Comparison of ENCODE assay signal across 31 mouse cellular contexts in the genomic region with DNA sequence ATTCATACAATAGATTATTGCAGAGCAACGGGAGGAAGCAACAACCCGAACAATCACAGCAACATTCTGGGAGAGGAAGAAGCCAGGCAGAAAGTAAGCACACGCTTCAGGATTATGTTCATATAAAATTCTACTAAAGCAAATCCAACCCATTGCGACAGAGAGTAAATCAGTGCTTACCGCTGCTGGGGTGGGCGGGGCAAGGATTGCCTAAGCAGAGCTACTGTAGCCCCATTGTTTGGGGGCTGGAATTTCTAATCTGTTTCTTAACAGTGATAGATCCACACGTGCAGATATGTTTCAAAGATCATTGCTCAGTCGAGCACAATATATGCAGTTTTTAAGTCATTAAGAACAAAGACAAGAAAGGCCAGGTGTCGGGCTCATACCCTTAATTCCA. TPM values are rescaled to one million over a fixed set of nuclear protein-coding genes. Genes with fewer than 3 reads are reported as not detected.
DNase-seq lines count a peak whose midpoint lies in the region; ATAC-seq lines count a peak whose summit lies in the region.
"Had no signal": no experiment of that assay in that cellular context is flagged by ENCODE, and none has a peak within 500 bp of the region (broad histone marks: within the 10 kb centered on the region; RNA-seq: fewer than 3 reads in every experiment).

No protein-coding gene starts in this region.

- H3K36me3 ChIP-seq in intestine, embryonic 16.5 days (ENCODE audit: control insufficient read depth, insufficient read depth, low read length), result no peaks in the 10 kb centered on the region
- H3K36me3 ChIP-seq: embryonic facial prominence, embryonic 12.5 days; embryonic facial prominence, embryonic 15.5 days; forebrain, embryonic 12.5 days; forebrain, embryonic 15.5 days; hindbrain, embryonic 10.5 days had no signal

- H3K4me3 ChIP-seq in intestine, embryonic 16.5 days (ENCODE audit: low read length), result no peak overlapping the region
- H3K4me3 ChIP-seq: embryonic facial prominence, embryonic 12.5 days; embryonic facial prominence, embryonic 15.5 days; forebrain, embryonic 12.5 days; forebrain, embryonic 15.5 days; hindbrain, embryonic 10.5 days; hindbrain, embryonic 13.5 days had no signal

- no peak overlapping the region for H3K9ac ChIP-seq in intestine, embryonic 16.5 days (ENCODE audit: low read depth, low read length)
- H3K9ac ChIP-seq: embryonic facial prominence, embryonic 12.5 days; embryonic facial prominence, embryonic 15.5 days; forebrain, embryonic 12.5 days; forebrain, embryonic 15.5 days; hindbrain, embryonic 13.5 days had no signal

- no peaks in the 10 kb centered on the region for H3K27me3 ChIP-seq in intestine, embryonic 16.5 days (replicated peaks; ENCODE audit: control insufficient read depth, insufficient read depth, low read length)
- H3K27me3 ChIP-seq: embryonic facial prominence, embryonic 12.5 days; embryonic facial prominence, embryonic 15.5 days; forebrain, embryonic 12.5 days; forebrain, embryonic 15.5 days; hindbrain, embryonic 13.5 days had no signal

- intact Hi-C loops in heart, postnatal 10 days (cut with DNase I), result no loop called here

- H3K4me2 ChIP-seq in intestine, embryonic 16.5 days (ENCODE audit: low read depth, low read length), result no peak overlapping the region
- H3K4me2 ChIP-seq: embryonic facial prominence, embryonic 12.5 days; embryonic facial prominence, embryonic 15.5 days; forebrain, embryonic 12.5 days; forebrain, embryonic 15.5 days; heart, embryonic 11.5 days; hindbrain, embryonic 13.5 days had no signal

- 75% methylated on average over 9 of the region's 9 CpGs for WGBS in intestine, embryonic 16.5 days

- H3K27ac ChIP-seq in intestine, embryonic 16.5 days (ENCODE audit: low read length), result no peak overlapping the region
- H3K27ac ChIP-seq: embryonic facial prominence, embryonic 12.5 days; embryonic facial prominence, embryonic 15.5 days; forebrain, embryonic 12.5 days; forebrain, embryonic 15.5 days; hindbrain, embryonic 10.5 days; hindbrain, embryonic 13.5 days had no signal

- peak; percentile 11 for DNase-seq in adrenal gland, postnatal 25 days
- DNase-seq in adrenal gland, adult 18-20 months (ENCODE audit: low spot score in 2 of 2), result no peak
- DNase-seq in NIH3T3 (ENCODE audit: low read depth) (peak; percentile 35), MN1 (ENCODE audit: low spot score) (no peak)
- peak; percentile 46 for DNase-seq in fat pad, adult 2 months (ENCODE audit: extremely low read depth, low read depth, low spot score)
- DNase-seq in heart, postnatal 10 days, result no peak
- DNase-seq in kidney, postnatal 4 days, result no peak
- DNase-seq: cerebellum, adult 11 months; cerebellum, adult 2 months; cerebellum, adult 9-11 months; cerebellum, postnatal 25 days; gastrocnemius, postnatal 25 days; heart, postnatal 36 days; kidney, adult 11 months; kidney, adult 8-10 months had no signal

- H3K9me3 ChIP-seq in intestine, embryonic 16.5 days (ENCODE audit: control insufficient read depth, low read length), result no peaks in the 10 kb centered on the region
- H3K9me3 ChIP-seq: embryonic facial prominence, embryonic 12.5 days; embryonic facial prominence, embryonic 15.5 days; forebrain, embryonic 12.5 days; forebrain, embryonic 15.5 days; hindbrain, embryonic 10.5 days; hindbrain, embryonic 13.5 days had no signal

- no peaks in the 10 kb centered on the region for H3K4me1 ChIP-seq in intestine, embryonic 16.5 days (ENCODE audit: control insufficient read depth, insufficient read depth, low read length)
- H3K4me1 ChIP-seq: embryonic facial prominence, embryonic 12.5 days; embryonic facial prominence, embryonic 15.5 days; forebrain, embryonic 12.5 days; forebrain, embryonic 15.5 days; hindbrain, embryonic 10.5 days; hindbrain, embryonic 13.5 days had no signal

- ATAC-seq in intestine, embryonic 16.5 days, result peak; percentile 78
- ATAC-seq: forebrain, embryonic 15.5 days; hindbrain, embryonic 16.5 days had no signal

RNA-seq across cellular contexts. Expression of gene Gm17409, which starts 52.2 kb away (rescaled TPM):
- not detected in 2 replicates for total RNA-seq in adrenal gland, postnatal 25 days (2021)
- total RNA-seq in adrenal gland, adult 18-20 months (2021), result not detected
- polyA plus RNA-seq in intestine, embryonic 16.5 days (2015; fragmentation: Nextera tagmentation; extraction: Ambion mirVana), result 0.13 TPM in 1 of 2 replicates, not detected in the other
- not detected for total RNA-seq in heart, postnatal 10 days (2021)
- total RNA-seq: common myeloid progenitor, adult 5-6 weeks; ES-E14; gastrocnemius, adult 8-10 months; gastrocnemius, postnatal 25 days; granulocyte monocyte progenitor cell, adult 5-6 weeks; heart, adult 8-10 months; heart, postnatal 36 days had no signal
- polyA plus RNA-seq: cerebellum, adult 2 months; embryonic facial prominence, embryonic 12.5 days; embryonic facial prominence, embryonic 15.5 days; forebrain, embryonic 15.5 days; heart, embryonic 11.5 days; heart, embryonic 14.5 days; heart, postnatal 0 days; hindbrain, embryonic 10.5 days; hindbrain, embryonic 13.5 days; hindbrain, embryonic 16.5 days had no signal

RNA-seq across cellular contexts. Expression of gene Acvr1c, which starts 60.0 kb away (rescaled TPM):
- 11.0 and 16.8 TPM in 2 replicates for total RNA-seq in adrenal gland, postnatal 25 days (2021)
- total RNA-seq in adrenal gland, adult 18-20 months (2021), result 10 to 100 TPM; 11.1 to 33.6 TPM
- 3.8 and 5.3 TPM in 2 replicates for polyA plus RNA-seq in intestine, embryonic 16.5 days (2015; fragmentation: Nextera tagmentation; extraction: Ambion mirVana)
- total RNA-seq in heart, postnatal 10 days (2021), result 1 to 10 TPM; 1.7 to 4.5 TPM
- total RNA-seq: common myeloid progenitor, adult 5-6 weeks; ES-E14; granulocyte monocyte progenitor cell, adult 5-6 weeks had no signal

Comparison
In these comparisons a context has a peak if more than half of its experiments do, and no peak if none do; other contexts are left out.
1. DNase-seq: peak in adrenal gland, postnatal 25 days (single experiment), NIH3T3 (single experiment) and fat pad, adult 2 months (single experiment); none in adrenal gland, adult 18-20 months (0 of 2), MN1 (single experiment), heart, postnatal 10 days (0 of 2) and kidney, postnatal 4 days (0 of 2).